ENCODE assay signal across 28 mouse cellular contexts in the genomic region with DNA sequence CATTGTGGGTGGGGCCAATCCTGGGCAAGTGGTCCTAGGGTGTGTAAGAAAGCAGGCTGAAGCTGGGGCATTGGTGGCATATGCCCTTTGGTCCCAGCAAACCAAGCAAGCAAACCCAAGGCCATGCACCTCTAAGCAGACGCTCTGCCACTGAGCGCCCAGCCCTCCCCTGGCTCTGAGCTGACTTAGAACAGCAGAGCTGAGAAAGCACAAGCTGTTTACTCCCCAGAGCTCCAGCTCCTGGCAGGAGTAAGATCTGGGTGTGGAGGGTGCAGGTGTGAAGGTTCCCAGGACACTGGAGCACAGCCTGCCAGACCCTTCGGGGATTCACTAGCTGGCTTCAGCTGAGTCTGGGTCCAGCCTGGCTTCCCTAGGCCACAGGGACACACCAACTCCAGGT. TPM values are rescaled to one million over a fixed set of nuclear protein-coding genes. Genes with fewer than 3 reads are reported as not detected.
"Had no signal": no experiment of that assay in that cellular context is flagged by ENCODE, and none has a peak within 500 bp of the region (broad histone marks: within the 10 kb centered on the region; RNA-seq: fewer than 3 reads in every experiment).

No protein-coding gene starts in this region.

- H3K27me3 ChIP-seq: liver, embryonic 13.5 days; neural tube, embryonic 12.5 days; neural tube, embryonic 15.5 days had no signal

- H3K4me1 ChIP-seq: liver, embryonic 13.5 days; neural tube, embryonic 12.5 days; neural tube, embryonic 15.5 days had no signal

- DNase-seq: kidney, adult 2 months; kidney, postnatal 25 days; layer of hippocampus, adult 9-11 months; liver, embryonic 13.5 days; lung, adult 2 months; lung, postnatal 14 days; lung, postnatal 4 days; midbrain, embryonic 14.5 days; right cerebral cortex, adult 18-20 months; right cerebral cortex, postnatal 25 days; spleen, adult 18-20 months had no signal

- H3K9me3 ChIP-seq: liver, embryonic 13.5 days; neural tube, embryonic 12.5 days; neural tube, embryonic 15.5 days had no signal

- H3K4me2 ChIP-seq: liver, embryonic 13.5 days; midbrain, embryonic 11.5 days; neural tube, embryonic 12.5 days; neural tube, embryonic 15.5 days had no signal

- H3K9ac ChIP-seq: liver, embryonic 13.5 days; neural tube, embryonic 12.5 days; neural tube, embryonic 15.5 days had no signal

- H3K4me3 ChIP-seq: layer of hippocampus, adult 2 months; liver, embryonic 13.5 days; neural tube, embryonic 12.5 days; neural tube, embryonic 15.5 days had no signal

- H3K27ac ChIP-seq: kidney, postnatal 0 days; layer of hippocampus, adult 2 months; liver, embryonic 13.5 days; neural tube, embryonic 12.5 days; neural tube, embryonic 15.5 days had no signal

- H3K36me3 ChIP-seq: liver, embryonic 13.5 days; neural tube, embryonic 12.5 days; neural tube, embryonic 15.5 days had no signal

RNA-seq across cellular contexts. Expression of a gene that starts 15.7 kb away (rescaled TPM):
- total RNA-seq: midbrain, postnatal 0 days had no signal
- polyA plus RNA-seq: kidney, embryonic 14.5 days; kidney, postnatal 0 days; liver, embryonic 13.5 days; liver, embryonic 16.5 days had no signal

RNA-seq across cellular contexts. Expression of a gene that starts 53.8 kb away (rescaled TPM):
- total RNA-seq: layer of hippocampus, adult 2 months; liver, adult 2 months; megakaryocyte progenitor cell, adult 5-6 weeks; megakaryocyte-erythroid progenitor cell, adult 5-6 weeks had no signal
- polyA plus RNA-seq: intestine, embryonic 14.5 days; kidney, adult 2 months; kidney, embryonic 14.5 days; kidney, postnatal 0 days; limb, embryonic 11.5 days; limb, embryonic 14.5 days; liver, adult 2 months; liver, embryonic 13.5 days; liver, embryonic 16.5 days; lung, embryonic 16.5 days; neural tube, embryonic 12.5 days; stomach, embryonic 14.5 days; thymus, postnatal 0 days had no signal
